Mouse (Mus musculus) myocyte (in vitro differentiated cells): ENCODE results near the gene Klhl3. TPM values are rescaled to one million over a fixed set of nuclear protein-coding genes. Genes with fewer than 3 reads are reported as not detected.

Source experiments
- H3K27me3 ChIP-seq: one replicate; pipeline ENCODE4 v1.6.1; 2011; ENCODE audit not compliant: control insufficient read depth, insufficient read depth, insufficient read length
- H3K36me3 ChIP-seq: one replicate; pipeline ENCODE4 v1.6.1; 2011; ENCODE audit not compliant: control insufficient read depth, insufficient read depth
- H3K4me2 ChIP-seq: one replicate; pipeline ENCODE4 v1.6.1; 2011; ENCODE audit warnings: low read depth, control low read depth
- H3K4me3 ChIP-seq: one replicate; pipeline ENCODE4 v1.5.1; 2011; ENCODE audit warnings: mild to moderate bottlenecking, control low read depth, moderate library complexity
- H3K79me2 ChIP-seq: one replicate; pipeline ENCODE4 v1.6.1; 2011; ENCODE audit not compliant: control insufficient read depth, insufficient read depth
- H3ac ChIP-seq: one replicate; pipeline ENCODE4 v1.6.1; 2011; ENCODE audit not compliant: control insufficient read depth, insufficient read length
- CEBPB ChIP-seq: IDR thresholded peaks from 2 replicates; pipeline ENCODE4 v1.6.1; 2011; ENCODE audit warnings: mild to moderate bottlenecking, moderate library complexity; ENCODE audit not compliant: poor library complexity, insufficient read depth, severe bottlenecking
- E2F4 ChIP-seq: IDR thresholded peaks from one replicate; pipeline ENCODE4 v1.6.1; 2011; ENCODE audit warnings: mild to moderate bottlenecking, control low read depth, moderate library complexity; ENCODE audit not compliant: insufficient read depth
- MAX ChIP-seq: IDR thresholded peaks from one replicate; pipeline ENCODE4 v1.6.1; 2011; ENCODE audit warnings: low read depth, mild to moderate bottlenecking, control low read depth
- MYOD1 ChIP-seq, 3 experiments: IDR thresholded peaks; one replicate each; pipeline ENCODE4 v1.6.1; 2011; ENCODE audit warnings: control low read depth in 2 of 3, low read depth in 2 of 3, mild to moderate bottlenecking in 2 of 3, moderate library complexity in 1 of 3; ENCODE audit not compliant: insufficient read length in 2 of 3, control insufficient read depth in 1 of 3
- MYOG ChIP-seq, 3 experiments: IDR thresholded peaks; one replicate each; pipeline ENCODE4 v1.6.1; 2011; ENCODE audit warnings: control low read depth in 2 of 3, low read depth in 2 of 3, mild to moderate bottlenecking in 2 of 3; ENCODE audit not compliant: insufficient read length in 2 of 3, control insufficient read depth in 1 of 3, insufficient read depth in 1 of 3
- POLR2A ChIP-seq: IDR thresholded peaks from one replicate; pipeline ENCODE4 v1.6.1; 2011; ENCODE audit warnings: low read depth, mild to moderate bottlenecking, control low read depth, moderate library complexity; ENCODE audit not compliant: insufficient read length
- POLR2AphosphoS2 ChIP-seq: IDR thresholded peaks from one replicate; pipeline ENCODE4 v1.6.1; 2011; ENCODE audit warnings: low read depth, control low read depth; ENCODE audit not compliant: insufficient read length
- REST ChIP-seq: IDR thresholded peaks from one replicate; pipeline ENCODE4 v1.6.1; 2011; ENCODE audit warnings: mild to moderate bottlenecking, control low read depth, moderate library complexity; ENCODE audit not compliant: insufficient read depth, insufficient read length
- SRF ChIP-seq: IDR thresholded peaks from one replicate; pipeline ENCODE4 v1.6.1; 2011; ENCODE audit warnings: low read depth; ENCODE audit not compliant: control insufficient read depth, insufficient read length
- TCF12 ChIP-seq: IDR thresholded peaks from one replicate; pipeline ENCODE4 v1.6.1; 2011; ENCODE audit warnings: mild to moderate bottlenecking, control low read depth; ENCODE audit not compliant: poor library complexity, insufficient read depth, severe bottlenecking
- TCF3 ChIP-seq: IDR thresholded peaks from one replicate; pipeline ENCODE4 v1.6.1; 2011; ENCODE audit warnings: low read depth, control low read depth; ENCODE audit not compliant: insufficient read length
- USF1 ChIP-seq: IDR thresholded peaks from one replicate; pipeline ENCODE4 v1.6.1; 2011; ENCODE audit warnings: low read depth, mild to moderate bottlenecking, control low read depth, moderate library complexity
- polyA plus RNA-seq: library from polyadenylated mRNA; unstranded; fragments of >200 nt; fragmentation: generic; extraction: Trizol; gene quantifications from one replicate; pipeline ENCODE4 v1.2.1, GENCODE M21; 2012; ENCODE audit warnings: missing spikeins

The Klhl3 gene
- polyA plus RNA-seq, 1 experiment: 0.01 TPM

DNA sequence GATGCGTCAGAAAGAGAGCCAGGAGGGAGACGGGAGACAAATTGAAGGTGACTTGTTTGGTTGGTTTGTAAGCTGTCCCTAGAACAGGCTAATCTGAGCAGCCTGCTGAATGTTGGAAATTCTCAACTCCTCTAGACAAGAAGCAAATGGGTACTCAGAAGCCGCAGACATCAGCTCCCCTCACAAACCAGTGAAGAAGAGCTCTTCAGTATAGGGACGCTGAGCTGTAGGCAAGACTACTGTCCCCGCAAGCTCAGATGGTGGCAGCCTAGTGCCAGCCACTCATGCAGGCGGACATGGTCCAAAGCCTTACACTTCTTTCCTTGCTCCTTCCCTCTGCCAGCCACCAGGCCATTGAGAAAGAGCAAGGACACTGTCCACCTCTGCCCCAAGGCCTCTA lies 2.1 kb downstream of the Klhl3 start:
- H3ac ChIP-seq: no peak overlapping the region
- no peak overlapping the region for H3K4me3 ChIP-seq
- no peaks in the 10 kb centered on the region for H3K27me3 ChIP-seq
- no peaks in the 10 kb centered on the region for H3K79me2 ChIP-seq
- TF ChIP-seq POLR2AphosphoS2: no peak
- TF ChIP-seq MAX: no peak
- TF ChIP-seq TCF12: no peak
- no peak for TF ChIP-seq MYOD1 (IDR thresholded peaks at IDR 0.05; ENCODE audit: control insufficient read depth in 1 of 3, insufficient read length in 2 of 3, low read depth in 2 of 3)
- no peak for TF ChIP-seq E2F4
- TF ChIP-seq USF1: no peak
- no peak for TF ChIP-seq SRF
- TF ChIP-seq TCF3: no peak
- no peak for TF ChIP-seq REST
- no peak for TF ChIP-seq POLR2A
- no peak for TF ChIP-seq CEBPB
- no peaks in the 10 kb centered on the region for H3K36me3 ChIP-seq
- H3K4me2 ChIP-seq: no peak overlapping the region

DNA sequence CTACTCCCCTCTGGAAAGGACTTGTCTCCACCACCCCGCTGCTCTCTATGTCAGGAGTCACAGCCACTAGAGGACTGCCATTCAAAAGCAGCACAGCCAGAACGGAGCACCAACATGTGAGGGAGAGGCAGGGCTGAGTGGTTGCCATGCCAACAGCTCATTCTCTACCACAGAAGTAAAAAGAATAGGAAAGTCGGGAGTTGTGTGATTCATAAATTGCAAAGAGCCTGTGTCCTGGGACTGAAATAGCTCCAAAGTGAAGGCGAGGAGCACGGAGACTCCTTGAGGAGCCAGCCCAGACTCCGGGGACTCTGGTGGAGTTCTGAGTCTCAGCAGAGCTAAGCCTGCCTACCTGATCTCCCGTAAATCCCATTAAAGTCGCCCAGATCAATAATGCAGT lies 22.7 kb downstream of the Klhl3 start:
- no peak for TF ChIP-seq REST
- TF ChIP-seq E2F4: no peak
- no peak overlapping the region for H3K4me2 ChIP-seq
- H3K27me3 ChIP-seq: no peaks in the 10 kb centered on the region
- no peaks in the 10 kb centered on the region for H3K79me2 ChIP-seq
- H3ac ChIP-seq: no peak overlapping the region
- H3K36me3 ChIP-seq: no peaks in the 10 kb centered on the region
- H3K4me3 ChIP-seq: no peak overlapping the region

DNA sequence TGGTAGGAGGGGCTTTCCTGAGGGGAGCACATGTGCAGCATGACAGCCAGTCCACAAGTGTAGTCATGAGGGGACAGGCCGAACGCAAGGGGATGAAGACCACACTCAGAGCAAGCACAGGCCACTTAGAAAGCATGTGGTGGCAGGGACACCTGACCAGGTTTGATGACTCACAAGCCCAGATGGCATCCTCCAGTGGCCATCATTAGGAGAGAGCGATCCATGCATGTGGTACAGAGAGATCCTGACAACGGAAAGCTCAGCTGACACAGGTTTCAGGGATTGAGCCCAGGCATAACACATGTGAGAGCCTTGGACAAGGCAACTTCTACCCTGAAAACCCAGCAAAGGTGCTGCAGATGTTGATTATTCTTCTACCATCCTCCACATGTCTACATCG lies 29.0 kb downstream of the Klhl3 start:
- Histone ChIP-seq H3K79me2 (no peaks in the 10 kb centered on the region), H3ac (no peak overlapping the region), H3K36me3 (no peaks in the 10 kb centered on the region), H3K4me3 (no peak overlapping the region), H3K4me2 (no peak overlapping the region), H3K27me3 (peaks cover 7% of the 10 kb centered on the region)
- TF ChIP-seq REST: no peak
- no peak for TF ChIP-seq POLR2A
- TF ChIP-seq CEBPB: no peak

DNA sequence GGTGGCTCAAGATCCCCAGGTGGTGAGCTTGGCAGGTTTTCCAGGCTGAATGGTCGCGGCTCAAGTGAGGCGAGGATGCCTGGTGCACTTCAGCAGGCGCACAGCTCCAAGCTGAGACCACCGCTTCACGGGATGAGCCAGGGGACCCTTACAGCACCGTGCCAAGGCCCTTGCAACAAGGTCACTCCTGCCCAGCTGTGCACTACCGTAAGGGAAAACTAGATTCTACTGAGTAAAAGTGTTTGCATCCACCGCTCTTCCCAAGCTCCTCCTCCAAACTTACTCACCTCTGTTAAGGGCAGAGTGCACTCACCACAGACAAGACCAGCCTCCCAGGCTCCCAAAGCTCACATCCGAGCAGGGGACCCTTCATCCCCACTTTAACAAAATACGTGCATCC lies 29.9 kb downstream of the Klhl3 start:
- H3K79me2 ChIP-seq: no peaks in the 10 kb centered on the region
- no peak overlapping the region for H3K4me2 ChIP-seq
- no peak overlapping the region for H3K4me3 ChIP-seq
- H3ac ChIP-seq: no peak overlapping the region
- no peak for TF ChIP-seq CEBPB
- TF ChIP-seq MAX: no peak
- no peak for TF ChIP-seq POLR2AphosphoS2
- no peak for TF ChIP-seq USF1
- no peak for TF ChIP-seq POLR2A
- no peak for TF ChIP-seq TCF12
- no peak for TF ChIP-seq MYOD1 (IDR thresholded peaks at IDR 0.05; ENCODE audit: control insufficient read depth in 1 of 3, insufficient read length in 2 of 3, low read depth in 2 of 3)
- TF ChIP-seq SRF: no peak
- TF ChIP-seq REST: no peak
- TF ChIP-seq TCF3: no peak
- no peak for TF ChIP-seq MYOG (IDR thresholded peaks at IDR 0.05; ENCODE audit: control insufficient read depth in 1 of 3, insufficient read depth in 1 of 3, insufficient read length in 2 of 3, low read depth in 2 of 3)
- no peak for TF ChIP-seq E2F4
- no peaks in the 10 kb centered on the region for H3K36me3 ChIP-seq
- H3K27me3 ChIP-seq: peaks cover 7% of the 10 kb centered on the region

DNA sequence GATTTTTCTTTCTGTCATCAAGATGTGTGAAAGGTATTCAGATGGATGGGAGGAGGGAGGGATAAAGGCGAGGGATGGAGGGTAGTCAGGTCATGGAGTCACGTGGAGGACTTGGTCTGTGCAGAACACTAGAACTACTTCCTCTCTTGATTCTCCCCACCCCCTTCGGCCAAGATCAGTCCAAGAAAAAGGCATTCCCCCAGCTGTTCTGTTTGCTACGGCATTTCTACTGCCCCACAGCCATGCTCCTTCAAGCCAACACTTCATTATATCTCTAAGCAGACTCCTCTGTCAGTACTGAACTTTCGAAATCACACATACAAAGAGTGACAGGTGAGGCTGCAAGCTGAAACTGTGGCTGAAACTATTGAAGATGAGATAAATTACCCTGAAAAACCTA lies 30.3 kb downstream of the Klhl3 start:
- H3K27me3 ChIP-seq: peaks cover 7% of the 10 kb centered on the region
- no peak overlapping the region for H3ac ChIP-seq
- no peaks in the 10 kb centered on the region for H3K79me2 ChIP-seq
- no peaks in the 10 kb centered on the region for H3K36me3 ChIP-seq
- TF ChIP-seq TCF12 (no peak), REST (no peak), CEBPB (no peak), USF1 (no peak), E2F4 (no peak), MAX (no peak), MYOD1 (IDR thresholded peaks at IDR 0.05; ENCODE audit: control insufficient read depth in 1 of 3, insufficient read length in 2 of 3, low read depth in 2 of 3) (no peak), POLR2AphosphoS2 (no peak), TCF3 (no peak), MYOG (IDR thresholded peaks at IDR 0.05; ENCODE audit: control insufficient read depth in 1 of 3, insufficient read depth in 1 of 3, insufficient read length in 2 of 3, low read depth in 2 of 3) (no peak), SRF (no peak), POLR2A (no peak)
- H3K4me2 ChIP-seq: no peak overlapping the region
- H3K4me3 ChIP-seq: no peak overlapping the region

DNA sequence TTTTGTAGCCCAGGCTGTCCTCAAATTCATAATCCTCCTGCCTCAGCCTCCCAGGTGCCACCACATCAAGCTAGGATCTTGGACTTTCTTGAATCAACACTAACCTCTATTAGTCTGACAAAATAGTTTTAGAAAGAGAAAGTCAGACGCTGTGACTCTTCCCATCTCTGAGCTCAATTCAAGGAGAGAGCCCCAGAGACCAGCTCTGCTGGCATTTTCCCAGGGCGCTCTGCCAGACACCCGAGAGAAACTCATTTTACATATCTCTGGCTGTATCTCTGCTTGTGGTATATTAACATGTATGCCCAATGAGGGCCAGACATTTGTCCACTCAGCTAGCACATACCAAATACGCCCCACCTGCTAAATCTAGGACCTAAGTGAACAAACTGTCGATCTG lies 35.0 kb downstream of the Klhl3 start:
- TF ChIP-seq E2F4 (no peak), CEBPB (no peak), USF1 (no peak), MYOG (IDR thresholded peaks at IDR 0.05; ENCODE audit: control insufficient read depth in 1 of 3, insufficient read depth in 1 of 3, insufficient read length in 2 of 3, low read depth in 2 of 3) (no peak), TCF3 (no peak), REST (no peak), MAX (no peak), TCF12 (no peak)
- H3ac ChIP-seq: no peak overlapping the region

More for the DNA sequence above, 35.0 kb downstream of the Klhl3 start:
- Histone ChIP-seq H3K4me2 (no peak overlapping the region), H3K36me3 (no peaks in the 10 kb centered on the region), H3K79me2 (no peaks in the 10 kb centered on the region), H3K27me3 (peaks cover 23% of the 10 kb centered on the region), H3K4me3 (no peak overlapping the region)
